ENCODE assay signal across 26 mouse cellular contexts in the genomic region with DNA sequence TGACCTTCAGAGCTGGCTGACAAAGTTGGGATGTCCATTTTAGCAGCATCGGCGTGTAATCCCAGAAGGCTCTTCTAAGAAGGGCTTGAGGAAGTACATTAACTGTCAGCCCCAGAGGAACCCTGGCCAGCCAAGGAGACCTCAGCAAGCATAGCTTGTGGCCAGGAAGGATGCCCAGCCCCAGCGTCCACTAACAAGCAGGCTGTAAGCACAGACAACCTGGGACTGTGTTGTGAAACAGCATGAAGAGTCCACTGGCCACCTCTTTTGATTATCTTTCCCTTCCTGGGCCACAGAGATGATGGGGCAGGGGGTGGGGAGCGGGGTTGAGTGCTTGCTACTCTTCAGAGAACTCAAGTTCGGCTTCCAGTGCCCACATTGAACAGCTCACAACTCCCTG.
"Had no signal": no experiment of that assay in that cellular context is flagged by ENCODE, and none has a peak within 500 bp of the region (broad histone marks: within the 10 kb centered on the region; RNA-seq: fewer than 3 reads in every experiment).

No protein-coding gene starts in this region.

- H3K4me3 ChIP-seq: embryonic facial prominence, embryonic 10.5 days; embryonic facial prominence, embryonic 12.5 days; embryonic facial prominence, embryonic 13.5 days; embryonic facial prominence, embryonic 15.5 days; erythroblast, embryonic 14.5 days; forebrain, embryonic 12.5 days; forebrain, embryonic 13.5 days; forebrain, embryonic 15.5 days; gastrocnemius, adult 2 months; heart, adult 2 months had no signal

- H3K4me1 ChIP-seq: embryonic facial prominence, embryonic 12.5 days; embryonic facial prominence, embryonic 13.5 days; embryonic facial prominence, embryonic 15.5 days had no signal

- H3K9ac ChIP-seq: embryonic facial prominence, embryonic 12.5 days; embryonic facial prominence, embryonic 13.5 days; embryonic facial prominence, embryonic 15.5 days; forebrain, embryonic 13.5 days; forebrain, embryonic 15.5 days; forebrain, postnatal 0 days had no signal

- H3K36me3 ChIP-seq: embryonic facial prominence, embryonic 10.5 days; embryonic facial prominence, embryonic 12.5 days; embryonic facial prominence, embryonic 13.5 days; embryonic facial prominence, embryonic 15.5 days; forebrain, embryonic 12.5 days; forebrain, embryonic 15.5 days had no signal

- H3K27me3 ChIP-seq: embryonic facial prominence, embryonic 12.5 days; embryonic facial prominence, embryonic 13.5 days; embryonic facial prominence, embryonic 15.5 days; forebrain, embryonic 13.5 days; forebrain, embryonic 15.5 days had no signal

- H3K9me3 ChIP-seq: embryonic facial prominence, embryonic 10.5 days; embryonic facial prominence, embryonic 12.5 days; embryonic facial prominence, embryonic 13.5 days; embryonic facial prominence, embryonic 15.5 days; forebrain, embryonic 12.5 days; forebrain, embryonic 13.5 days; forebrain, embryonic 15.5 days had no signal

- H3K27ac ChIP-seq: embryonic facial prominence, embryonic 10.5 days; embryonic facial prominence, embryonic 12.5 days; embryonic facial prominence, embryonic 13.5 days; embryonic facial prominence, embryonic 15.5 days; forebrain, embryonic 12.5 days; forebrain, embryonic 13.5 days; forebrain, embryonic 15.5 days; gastrocnemius, adult 2 months; heart, adult 2 months had no signal

- DNase-seq: cerebellum, adult 18-20 months; cerebellum, adult 2 months; cerebellum, adult 8-10 months; cerebellum, adult 9-10 months; cerebellum, adult 9-11 months; cerebellum, postnatal 10 days; cerebellum, postnatal 14 days; cerebellum, postnatal 36 days; embryo, embryonic 11 days; gastrocnemius, adult 2 months; gastrocnemius, postnatal 10 days; gastrocnemius, postnatal 14 days; gastrocnemius, postnatal 25 days; gastrocnemius, postnatal 36 days; heart, adult 18-20 months had no signal

- H3K4me2 ChIP-seq: embryonic facial prominence, embryonic 12.5 days; embryonic facial prominence, embryonic 13.5 days; embryonic facial prominence, embryonic 15.5 days; forebrain, embryonic 12.5 days; forebrain, embryonic 13.5 days; forebrain, embryonic 15.5 days; heart, embryonic 11.5 days had no signal
